Mouse (Mus musculus) A20 (cell line): ENCODE results near the gene Ctrc.

Experiments
- DNase-seq: peaks from one replicate; pipeline ENCODE4 v3.0.0-alpha.2; 2011; ENCODE audit warnings: low read depth, low spot score

Ctrc gene

DNA sequence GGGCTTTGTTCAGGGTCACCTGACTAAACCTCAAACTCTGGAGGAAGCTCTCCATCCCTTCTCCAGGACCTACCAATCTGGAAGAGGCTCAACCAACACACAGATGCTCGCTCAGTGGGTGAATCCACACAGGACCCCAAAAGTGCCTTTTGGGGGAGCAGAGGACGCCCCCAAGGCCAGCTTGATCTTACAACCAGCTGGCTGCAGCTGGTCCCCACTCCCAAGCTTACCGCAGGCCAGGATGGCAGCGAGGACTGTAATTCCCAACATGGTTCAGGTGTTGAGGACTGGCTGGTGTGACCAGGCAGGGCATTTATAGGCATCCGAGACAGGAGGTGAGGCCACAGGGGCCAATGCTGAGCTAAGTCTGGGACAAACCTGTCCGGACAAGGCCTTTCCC is at the start of gene Ctrc:
Ctrc (minus strand) TSS at position 361 of the 400 bp plus-strand sequence.
- DNase-seq: no peak

DNA sequence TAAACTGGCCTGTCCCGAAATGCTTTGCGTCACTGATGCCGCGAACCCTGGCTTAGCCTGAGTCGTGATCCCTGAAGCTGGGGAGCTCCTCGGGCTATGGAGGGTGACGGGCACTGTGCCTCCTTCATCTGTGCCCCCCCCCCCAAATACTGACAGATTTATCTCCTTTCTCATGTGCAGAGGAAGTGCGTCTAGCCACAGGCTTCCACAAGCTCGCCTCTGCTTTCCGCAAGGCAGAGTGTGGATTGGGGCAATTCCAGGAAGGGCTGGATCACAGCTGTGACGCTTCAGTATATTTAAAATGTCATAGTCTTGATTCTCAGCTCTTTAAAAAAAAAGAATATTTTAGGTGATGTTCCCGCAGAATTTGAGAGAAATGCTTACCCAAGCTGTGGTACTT is 49.6 kb upstream of the Ctrc start:
- no peak for DNase-seq

DNA sequence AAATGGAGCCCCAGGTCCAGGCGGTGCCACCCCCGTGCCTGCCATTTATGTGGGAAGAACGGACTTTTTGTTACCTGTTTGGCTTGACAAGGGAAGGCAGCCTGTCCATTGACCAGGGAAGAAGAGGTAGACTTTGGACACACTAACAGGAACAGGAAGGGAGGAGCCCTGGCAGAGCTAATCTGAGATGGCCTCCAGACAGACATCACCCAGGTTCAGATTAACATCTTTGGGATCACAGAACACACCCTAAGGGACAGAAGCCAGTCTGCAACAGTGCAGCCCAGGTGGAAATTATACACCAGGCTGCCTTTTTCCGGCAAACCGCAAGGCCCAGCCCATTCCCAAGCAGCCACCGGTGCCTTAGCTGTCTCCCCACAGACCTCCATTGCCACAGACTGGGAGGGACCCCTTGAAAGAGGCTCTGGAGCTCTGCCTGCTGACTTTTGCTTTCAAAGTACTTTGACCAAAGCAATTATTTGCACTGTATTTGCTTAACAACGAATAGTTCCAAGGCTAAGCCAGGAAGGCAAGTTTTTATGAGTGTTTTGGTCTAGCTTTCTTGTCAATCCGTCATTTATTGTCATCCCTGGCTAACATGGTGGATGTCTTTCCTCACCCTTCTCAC is 47.1 kb upstream of the Ctrc start:
- no peak for DNase-seq

- DNase-seq: no peak
Measured at GRCm38 (mm10) chr4:141886385-141886968, 40.3 kb upstream of the Ctrc start.

GRCm38 (mm10) chr4:141885451-141885850 is 39.3 kb upstream of the Ctrc start:
- DNase-seq: no peak

- no peak for DNase-seq
Measured at GRCm38 (mm10) chr4:141882858-141883257, 36.7 kb upstream of the Ctrc start.

- DNase-seq: no peak
Measured at GRCm38 (mm10) chr4:141881950-141882349, 35.8 kb upstream of the Ctrc start.

GRCm38 (mm10) chr4:141881289-141881914 is 35.2 kb upstream of the Ctrc start:
- DNase-seq: no peak

GRCm38 (mm10) chr4:141879875-141880274 is 33.7 kb upstream of the Ctrc start:
- DNase-seq: no peak

DNA sequence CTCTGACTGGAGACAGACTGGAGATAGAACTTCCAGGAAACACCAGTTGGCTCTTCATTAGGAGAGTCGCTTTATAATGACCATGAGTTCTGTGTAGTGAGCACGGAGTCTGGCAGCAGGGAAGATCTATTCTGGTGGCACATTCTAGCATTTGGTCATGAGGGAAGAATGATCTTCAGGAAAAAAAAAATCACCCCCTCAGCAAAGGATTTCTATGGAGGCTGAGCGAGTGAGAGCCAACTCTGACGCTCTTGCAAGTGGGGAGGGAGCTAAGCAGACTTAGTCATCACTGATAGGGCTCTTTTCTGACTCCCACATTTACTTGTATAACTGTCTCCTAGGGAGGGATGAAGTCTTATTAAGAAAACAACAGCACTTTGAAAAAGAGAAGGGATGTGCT is 32.9 kb upstream of the Ctrc start:
- no peak for DNase-seq

DNA sequence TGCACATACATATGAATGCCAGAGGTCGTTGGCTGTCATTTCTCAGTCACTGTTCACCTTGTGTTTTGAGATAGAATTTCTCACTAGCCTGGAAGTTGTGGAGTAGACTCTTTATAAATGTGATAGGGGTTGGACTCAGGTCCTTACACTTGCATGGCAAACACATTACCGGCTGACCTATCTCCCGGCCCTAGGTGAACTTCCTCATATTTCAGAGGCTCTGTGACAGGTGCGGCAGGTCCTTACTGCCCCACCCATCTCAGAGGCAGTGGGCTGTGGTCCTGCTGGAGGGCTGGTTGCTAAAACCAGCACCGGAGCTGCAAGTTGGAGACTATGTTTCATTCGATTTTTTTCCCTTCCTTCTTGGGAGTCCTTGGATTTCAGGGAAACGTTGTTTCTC is 32.5 kb upstream of the Ctrc start:
- peak; percentile 23 for DNase-seq

DNA sequence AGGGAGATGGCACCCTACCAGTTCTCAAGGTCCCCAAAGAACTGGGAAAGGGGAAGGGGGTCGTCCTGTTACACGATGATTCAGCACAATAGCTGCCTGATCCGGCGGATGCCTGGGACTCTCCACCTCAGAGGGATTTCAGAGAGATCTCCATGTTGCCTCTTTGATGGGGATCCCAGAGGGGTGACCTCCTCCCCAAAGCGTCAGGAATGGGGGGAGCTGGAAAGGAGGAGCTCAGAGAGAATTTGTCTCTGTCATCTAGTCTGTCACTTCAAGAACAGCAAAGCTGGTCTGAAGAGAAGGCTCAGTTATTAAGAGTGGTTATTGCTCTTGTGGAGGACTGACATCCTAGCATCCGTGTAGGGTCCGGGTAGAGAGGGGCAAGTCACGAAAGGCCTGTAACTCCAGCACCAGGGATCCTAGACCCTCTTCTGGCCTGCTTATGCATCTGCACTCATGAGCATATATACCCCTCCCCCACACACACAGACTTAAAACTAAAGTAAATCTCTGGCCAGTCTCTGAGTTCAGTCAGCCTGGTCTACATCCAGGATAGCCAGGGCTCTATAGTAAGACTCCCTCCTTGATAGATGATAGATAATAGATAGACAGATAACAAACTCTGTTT is 29.4 kb upstream of the Ctrc start:
- DNase-seq: no peak

DNA sequence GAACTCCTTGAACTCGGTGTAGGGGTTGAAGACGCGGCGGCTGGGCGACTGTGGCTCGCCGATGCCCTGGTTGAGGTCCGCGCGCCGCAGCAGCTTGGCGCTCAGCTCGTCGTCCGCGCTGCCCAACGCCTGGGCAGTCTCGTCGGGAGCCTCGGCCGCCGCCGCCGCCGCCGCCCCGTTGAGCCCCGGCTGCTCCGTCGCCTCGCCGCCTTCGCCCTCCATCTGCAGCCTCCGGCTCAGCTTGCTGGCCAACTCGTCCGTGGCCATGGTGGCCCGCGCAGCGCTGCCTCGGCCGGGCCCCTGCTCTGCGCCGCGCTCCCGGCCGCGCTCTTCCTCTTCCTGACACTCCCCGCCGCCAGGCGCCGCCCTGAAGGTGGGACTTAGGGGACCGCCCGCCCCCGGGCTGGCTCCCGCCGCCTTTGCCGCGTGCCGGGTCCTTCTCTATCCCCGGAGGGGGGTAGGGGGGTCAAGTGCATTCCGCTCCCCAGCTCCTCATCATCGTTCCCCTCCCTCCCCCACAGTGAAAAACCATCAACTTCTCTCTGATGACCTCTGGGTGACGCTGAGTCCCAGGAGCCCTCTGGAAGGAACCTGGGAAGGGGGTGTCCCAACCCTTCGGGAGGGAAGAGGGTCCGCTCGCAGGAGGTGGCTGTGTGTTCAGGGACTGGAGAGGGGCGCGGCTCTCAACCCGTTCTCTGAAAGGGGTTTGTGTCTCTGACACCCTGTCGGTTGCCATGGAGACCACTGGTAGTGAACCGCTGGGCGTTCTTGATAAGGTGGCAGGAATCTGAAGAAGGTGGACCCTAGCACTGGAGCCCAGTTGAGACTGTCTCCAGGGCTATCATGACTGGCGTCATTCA is 28.7 kb upstream of the Ctrc start, which contains the start of gene Efhd2:
Efhd2 (minus strand) TSS at position 320 of the 860 bp plus-strand sequence.
- DNase-seq: peak; percentile 87

GRCm38 (mm10) chr4:141874111-141874600 is 28.0 kb upstream of the Ctrc start:
- DNase-seq: peak; percentile 41

- no peak for DNase-seq
Measured at GRCm38 (mm10) chr4:141872977-141873376, 26.8 kb upstream of the Ctrc start.

GRCm38 (mm10) chr4:141871909-141872308 is 25.8 kb upstream of the Ctrc start:
- no peak for DNase-seq

DNA sequence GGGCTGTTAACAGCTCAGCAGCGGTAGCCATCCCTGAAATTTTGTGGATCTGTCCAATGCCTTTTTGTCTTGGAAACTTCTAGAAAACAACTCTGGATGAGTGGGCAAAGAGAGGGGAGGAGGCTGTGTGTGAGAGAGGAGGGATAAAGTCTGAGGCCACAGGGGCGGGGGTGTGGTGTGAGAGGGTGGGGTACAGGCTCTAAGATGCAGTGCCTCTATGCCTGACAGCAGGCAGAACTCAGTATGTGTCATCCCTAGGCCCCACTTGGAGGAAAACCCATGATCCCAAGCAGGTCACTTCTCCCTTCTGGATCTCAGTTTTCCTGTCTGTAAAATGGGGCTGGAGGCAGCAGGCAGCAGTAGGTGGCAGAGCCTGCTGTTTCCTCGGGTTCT is 25.2 kb upstream of the Ctrc start:
- DNase-seq: no peak

DNA sequence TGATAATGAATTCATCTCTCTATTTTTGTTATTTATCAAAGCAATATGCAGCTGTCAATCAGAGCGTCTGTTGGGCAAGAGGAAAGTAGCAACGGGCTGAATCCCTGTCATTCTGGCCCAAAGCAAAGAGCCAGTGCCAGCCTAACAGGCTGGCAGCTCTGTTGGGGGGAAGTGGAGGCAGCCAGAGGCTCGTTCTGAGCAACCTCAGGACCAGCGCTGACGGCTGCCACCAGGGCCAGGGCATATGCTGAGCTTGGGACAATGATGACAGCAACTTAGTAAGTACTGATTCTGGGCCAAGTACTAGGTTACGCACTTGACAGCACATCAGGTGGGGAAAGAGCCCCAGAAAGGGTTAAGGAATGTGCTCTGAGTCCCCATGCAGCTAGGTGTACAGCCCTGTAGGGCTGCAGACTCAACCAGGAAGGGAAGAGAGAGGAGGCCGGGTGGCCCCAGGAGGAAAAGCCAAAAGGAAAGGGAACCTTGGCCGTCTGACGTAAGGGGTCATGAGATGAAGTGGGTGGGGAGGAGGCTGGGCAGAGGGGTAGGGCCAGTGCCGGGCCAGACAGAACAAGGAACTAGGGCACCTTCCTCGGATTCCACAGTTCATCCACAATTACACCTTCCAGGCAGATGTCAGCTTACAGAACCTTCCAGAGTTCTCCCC is 24.6 kb upstream of the Ctrc start:
- DNase-seq: no peak

GRCm38 (mm10) chr4:141869436-141870215 is 23.5 kb upstream of the Ctrc start:
- peak; percentile 29 for DNase-seq

- no peak for DNase-seq
Measured at GRCm38 (mm10) chr4:141868051-141868450, 21.9 kb upstream of the Ctrc start.
